Mouse (Mus musculus): ENCODE data around the gene Rplp0. TPM values are rescaled to one million over a fixed set of nuclear protein-coding genes. Genes with fewer than 3 reads are reported as not detected.

Rplp0 gene
- polyA plus RNA-seq, 1 experiment from 2014 or later: 1,437 TPM

GRCm38 (mm10) chr5:115580229-115581001, 21.1 kb downstream of the Rplp0 start:
- WGBS: 88% methylated on average over 14 of the region's 14 CpGs
- Histone ChIP-seq H3K36me3 (replicated peaks; ENCODE audit: control insufficient read depth, insufficient read depth, low read depth, low read length) (peaks cover 34% of the 10 kb centered on the region), H3K9me3 (replicated peaks; ENCODE audit: control insufficient read depth, low read length) (0 out of 2 replicates have a peak, but pooled peaks cover 3% of the 10 kb centered on the region), H3K4me3 (ENCODE audit: low read depth, low read length) (no peak overlapping the region), H3K4me2 (ENCODE audit: low read depth, low read length) (no peak overlapping the region), H3K27me3 (ENCODE audit: control insufficient read depth, insufficient read depth, low read length) (no peaks in the 10 kb centered on the region), H3K9ac (replicated peaks; ENCODE audit: low read length) (no peak overlapping the region), H3K4me1 (ENCODE audit: control insufficient read depth, insufficient read depth, low read length) (no peaks in the 10 kb centered on the region), H3K27ac (replicated peaks; ENCODE audit: low read depth, low read length) (no peak overlapping the region)
- no peak for ATAC-seq (replicated peaks; ENCODE audit: insufficient number of reproducible peaks, low FRiP score, low TSS enrichment, low read depth)
- no peak for DNase-seq (ENCODE audit: low spot score)

- no peaks in the 10 kb centered on the region for H3K27me3 ChIP-seq (ENCODE audit: control insufficient read depth, insufficient read depth, low read length)
- no peak overlapping the region for H3K9ac ChIP-seq (replicated peaks; ENCODE audit: low read length)
- H3K36me3 ChIP-seq (replicated peaks; ENCODE audit: control insufficient read depth, insufficient read depth, low read depth, low read length): peaks cover 34% of the 10 kb centered on the region
- ATAC-seq (replicated peaks; ENCODE audit: insufficient number of reproducible peaks, low FRiP score, low TSS enrichment, low read depth): no peak
- H3K4me1 ChIP-seq (ENCODE audit: control insufficient read depth, insufficient read depth, low read length): no peaks in the 10 kb centered on the region
- H3K27ac ChIP-seq (replicated peaks; ENCODE audit: low read depth, low read length): no peak overlapping the region
- H3K4me2 ChIP-seq (ENCODE audit: low read depth, low read length): no peak overlapping the region
- H3K9me3 ChIP-seq (replicated peaks; ENCODE audit: control insufficient read depth, low read length): 0 out of 2 replicates have a peak, but pooled peaks cover 3% of the 10 kb centered on the region
- 92% methylated on average over 9 of the region's 9 CpGs for WGBS
- DNase-seq (ENCODE audit: low spot score): no peak
- H3K4me3 ChIP-seq (ENCODE audit: low read depth, low read length): no peak overlapping the region
These were observed 22.4 kb downstream of the Rplp0 start for GRCm38 (mm10) chr5:115581662-115582061.

- Histone ChIP-seq H3K27ac (replicated peaks; ENCODE audit: low read depth, low read length) (no peak overlapping the region), H3K9me3 (replicated peaks; ENCODE audit: control insufficient read depth, low read length) (0 out of 2 replicates have a peak, but pooled peaks cover 3% of the 10 kb centered on the region), H3K9ac (replicated peaks; ENCODE audit: low read length) (no peak overlapping the region), H3K36me3 (replicated peaks; ENCODE audit: control insufficient read depth, insufficient read depth, low read depth, low read length) (peaks cover 52% of the 10 kb centered on the region), H3K4me3 (ENCODE audit: low read depth, low read length) (no peak overlapping the region), H3K4me1 (ENCODE audit: control insufficient read depth, insufficient read depth, low read length) (no peaks in the 10 kb centered on the region), H3K27me3 (ENCODE audit: control insufficient read depth, insufficient read depth, low read length) (no peaks in the 10 kb centered on the region), H3K4me2 (ENCODE audit: low read depth, low read length) (no peak overlapping the region)
- 84% methylated on average over 12 of the region's 12 CpGs for WGBS
- no peak for ATAC-seq (replicated peaks; ENCODE audit: insufficient number of reproducible peaks, low FRiP score, low TSS enrichment, low read depth)
- no peak for DNase-seq (ENCODE audit: low spot score)
These were observed 26.3 kb downstream of the Rplp0 start for GRCm38 (mm10) chr5:115585616-115586015.

- H3K9ac ChIP-seq (replicated peaks; ENCODE audit: low read length): no peak overlapping the region
- no peaks in the 10 kb centered on the region for H3K27me3 ChIP-seq (ENCODE audit: control insufficient read depth, insufficient read depth, low read length)
- no peak for ATAC-seq (replicated peaks; ENCODE audit: insufficient number of reproducible peaks, low FRiP score, low TSS enrichment, low read depth)
- H3K4me3 ChIP-seq (ENCODE audit: low read depth, low read length): no peak overlapping the region
- 87% methylated on average over 15 of the region's 15 CpGs for WGBS
- no peak overlapping the region for H3K4me2 ChIP-seq (ENCODE audit: low read depth, low read length)
- no peaks in the 10 kb centered on the region for H3K4me1 ChIP-seq (ENCODE audit: control insufficient read depth, insufficient read depth, low read length)
- 0 out of 2 replicates have a peak, but pooled peaks cover 3% of the 10 kb centered on the region for H3K9me3 ChIP-seq (replicated peaks; ENCODE audit: control insufficient read depth, low read length)
- no peak for DNase-seq (ENCODE audit: low spot score)
- H3K27ac ChIP-seq (replicated peaks; ENCODE audit: low read depth, low read length): no peak overlapping the region
- peaks cover 51% of the 10 kb centered on the region for H3K36me3 ChIP-seq (replicated peaks; ENCODE audit: control insufficient read depth, insufficient read depth, low read depth, low read length)
These were observed 26.9 kb downstream of the Rplp0 start for GRCm38 (mm10) chr5:115586166-115586565.

GRCm38 (mm10) chr5:115586780-115587179, 27.5 kb downstream of the Rplp0 start:
- H3K27me3 ChIP-seq (ENCODE audit: control insufficient read depth, insufficient read depth, low read length): no peaks in the 10 kb centered on the region
- H3K4me3 ChIP-seq (ENCODE audit: low read depth, low read length): no peak overlapping the region
- WGBS: 95% methylated on average over 2 of the region's 2 CpGs
- peaks cover 44% of the 10 kb centered on the region for H3K36me3 ChIP-seq (replicated peaks; ENCODE audit: control insufficient read depth, insufficient read depth, low read depth, low read length)
- no peak overlapping the region for H3K27ac ChIP-seq (replicated peaks; ENCODE audit: low read depth, low read length)
- no peak overlapping the region for H3K9ac ChIP-seq (replicated peaks; ENCODE audit: low read length)
- no peak overlapping the region for H3K4me2 ChIP-seq (ENCODE audit: low read depth, low read length)
- ATAC-seq (replicated peaks; ENCODE audit: insufficient number of reproducible peaks, low FRiP score, low TSS enrichment, low read depth): no peak
- no peaks in the 10 kb centered on the region for H3K4me1 ChIP-seq (ENCODE audit: control insufficient read depth, insufficient read depth, low read length)
- 0 out of 2 replicates have a peak, but pooled peaks cover 3% of the 10 kb centered on the region for H3K9me3 ChIP-seq (replicated peaks; ENCODE audit: control insufficient read depth, low read length)
- no peak for DNase-seq (ENCODE audit: low spot score)

GRCm38 (mm10) chr5:115591028-115591427, 31.8 kb downstream of the Rplp0 start:
- no peak for DNase-seq (ENCODE audit: low spot score)
- Histone ChIP-seq H3K9me3 (replicated peaks; ENCODE audit: control insufficient read depth, low read length) (no peaks in the 10 kb centered on the region), H3K4me2 (ENCODE audit: low read depth, low read length) (no peak overlapping the region), H3K9ac (replicated peaks; ENCODE audit: low read length) (no peak overlapping the region), H3K27me3 (ENCODE audit: control insufficient read depth, insufficient read depth, low read length) (no peaks in the 10 kb centered on the region), H3K4me3 (ENCODE audit: low read depth, low read length) (no peak overlapping the region), H3K4me1 (ENCODE audit: control insufficient read depth, insufficient read depth, low read length) (no peaks in the 10 kb centered on the region), H3K27ac (replicated peaks; ENCODE audit: low read depth, low read length) (no peak overlapping the region), H3K36me3 (replicated peaks; ENCODE audit: control insufficient read depth, insufficient read depth, low read depth, low read length) (peaks cover 43% of the 10 kb centered on the region)
- WGBS: 87% methylated on average over 11 of the region's 11 CpGs
- no peak for ATAC-seq (replicated peaks; ENCODE audit: insufficient number of reproducible peaks, low FRiP score, low TSS enrichment, low read depth)

GRCm38 (mm10) chr5:115591506-115591905, 32.2 kb downstream of the Rplp0 start:
- no peak for DNase-seq (ENCODE audit: low spot score)
- Histone ChIP-seq H3K27ac (replicated peaks; ENCODE audit: low read depth, low read length) (no peak overlapping the region), H3K9ac (replicated peaks; ENCODE audit: low read length) (no peak overlapping the region), H3K4me3 (ENCODE audit: low read depth, low read length) (no peak overlapping the region), H3K9me3 (replicated peaks; ENCODE audit: control insufficient read depth, low read length) (no peaks in the 10 kb centered on the region), H3K36me3 (replicated peaks; ENCODE audit: control insufficient read depth, insufficient read depth, low read depth, low read length) (peaks cover 43% of the 10 kb centered on the region), H3K27me3 (ENCODE audit: control insufficient read depth, insufficient read depth, low read length) (no peaks in the 10 kb centered on the region), H3K4me2 (ENCODE audit: low read depth, low read length) (no peak overlapping the region), H3K4me1 (ENCODE audit: control insufficient read depth, insufficient read depth, low read length) (no peaks in the 10 kb centered on the region)
- WGBS: 95% methylated on average over 2 of the region's 2 CpGs
- ATAC-seq (replicated peaks; ENCODE audit: insufficient number of reproducible peaks, low FRiP score, low TSS enrichment, low read depth): no peak

GRCm38 (mm10) chr5:115603561-115603960, 44.3 kb downstream of the Rplp0 start:
- H3K9ac ChIP-seq (replicated peaks; ENCODE audit: low read length): no peak overlapping the region
- no peak for DNase-seq (ENCODE audit: low spot score)
- H3K36me3 ChIP-seq (replicated peaks; ENCODE audit: control insufficient read depth, insufficient read depth, low read depth, low read length): peaks cover 30% of the 10 kb centered on the region
- 89% methylated on average over 6 of the region's 6 CpGs for WGBS
- H3K4me1 ChIP-seq (ENCODE audit: control insufficient read depth, insufficient read depth, low read length): no peaks in the 10 kb centered on the region
- no peak overlapping the region for H3K4me2 ChIP-seq (ENCODE audit: low read depth, low read length)
- no peak overlapping the region for H3K27ac ChIP-seq (replicated peaks; ENCODE audit: low read depth, low read length)
- H3K9me3 ChIP-seq (replicated peaks; ENCODE audit: control insufficient read depth, low read length): no peaks in the 10 kb centered on the region
- no peaks in the 10 kb centered on the region for H3K27me3 ChIP-seq (ENCODE audit: control insufficient read depth, insufficient read depth, low read length)
- ATAC-seq (replicated peaks; ENCODE audit: insufficient number of reproducible peaks, low FRiP score, low TSS enrichment, low read depth): no peak
- no peak overlapping the region for H3K4me3 ChIP-seq (ENCODE audit: low read depth, low read length)

All from embryonic facial prominence, embryonic 11.5 days (tissue).